Mouse (Mus musculus): ENCODE data around the gene Myrf. TPM values are rescaled to one million over a fixed set of nuclear protein-coding genes. Genes with fewer than 3 reads are reported as not detected.

Gene Myrf
- total RNA-seq, 2 experiments from 2014 or later = 8.0 to 9.5 TPM

Small RNA genes lying within 50 kb of the gene (microRNA-seq; reads per million reads assigned to microRNA genes)
- gene Mir6993 = 1.1 to 3.5 reads per million in 2 experiments

Other genes with a start within 250 kb of the Myrf start
- gene Best1, start 239.1 kb downstream of the Myrf start, total RNA-seq (2021) = 1 to 10 TPM; 1.9 to 3.0 TPM
- 10 to 100 TPM; 13.9 to 14.5 TPM for gene Rab3il1, start 239.1 kb downstream of the Myrf start, total RNA-seq (2021)
- 10 to 100 TPM; 49.1 to 54.6 TPM for gene Fads3, start 199.2 kb downstream of the Myrf start, total RNA-seq (2021)
- 100 to 1,000 TPM; 276 to 282 TPM for gene Fads2, start 139.0 kb downstream of the Myrf start, total RNA-seq (2021)
- 100 to 1,000 TPM; 180 to 185 TPM for gene Fads1, start 57.9 kb downstream of the Myrf start, total RNA-seq (2021)
- 100 to 1,000 TPM in 1 of 2 experiments, 10 to 100 TPM in 1; 90.7 to 113 TPM for gene Tmem258, start 36.7 kb downstream of the Myrf start, total RNA-seq (2021)
- gene Fen1, start 36.6 kb downstream of the Myrf start, total RNA-seq (2021) = 10 to 100 TPM; 10.4 to 12.5 TPM
- gene Dagla, start 64.1 kb upstream of the Myrf start, total RNA-seq (2021) = 100 to 1,000 TPM; 102 TPM
- gene Syt7, start 148.3 kb upstream of the Myrf start, total RNA-seq (2021) = 100 to 1,000 TPM; 210 to 226 TPM
- gene Lrrc10b, start 216.7 kb upstream of the Myrf start, total RNA-seq (2021) = 10 to 100 TPM; 27.4 to 28.0 TPM
- gene Ppp1r32, start 242.2 kb upstream of the Myrf start, total RNA-seq (2021) = 1 to 10 TPM; 1.9 to 4.7 TPM

Measured in layer of hippocampus, postnatal 10 days (tissue).